Mouse (Mus musculus) lung, embryonic 14.5 days (tissue): ENCODE data around the gene Tmem120b. TPM values are rescaled to one million over a fixed set of nuclear protein-coding genes. Genes with fewer than 3 reads are reported as not detected.

Experiments
- ATAC-seq: fragments of 200-750 bp; cut with Nextera tagmentation; 2 replicates; pipeline ENCODE4 v1.8.0; 2017; ENCODE audit warnings: mild to moderate bottlenecking, moderate TSS enrichment, moderate library complexity; ENCODE audit not compliant: insufficient read depth
- DNase-seq: peaks from one replicate; pipeline ENCODE4 v3.0.0-alpha.2; 2015
- H3K27ac ChIP-seq: fragments of 300-500 bp; sonication (generic); 2 replicates; pipeline ENCODE4 v1.5.1; 2014; ENCODE audit warnings: low read depth, mild to moderate bottlenecking, moderate library complexity
- H3K27me3 ChIP-seq: fragments of 300-500 bp; sonication (generic); 2 replicates; pipeline ENCODE4 v1.6.1; 2014; ENCODE audit warnings: low read length, control low read depth; ENCODE audit not compliant: insufficient read depth
- H3K36me3 ChIP-seq: fragments of 300-500 bp; sonication (generic); 2 replicates; pipeline ENCODE4 v1.6.1; 2014; ENCODE audit warnings: control low read depth; ENCODE audit not compliant: insufficient read depth
- H3K4me1 ChIP-seq: fragments of 300-500 bp; sonication (generic); 2 replicates; pipeline ENCODE4 v1.6.1; 2014; ENCODE audit warnings: antibody characterized with exemption, control low read depth; ENCODE audit not compliant: insufficient read depth
- H3K4me2 ChIP-seq: fragments of 300-500 bp; sonication (generic); 2 replicates; pipeline ENCODE4 v1.6.1; 2014; ENCODE audit warnings: mild to moderate bottlenecking
- H3K4me3 ChIP-seq: fragments of 300-500 bp; sonication (generic); 2 replicates; pipeline ENCODE4 v1.5.1; 2014; ENCODE audit warnings: low read depth, low read length
- H3K9ac ChIP-seq: fragments of 300-500 bp; sonication (generic); 2 replicates; pipeline ENCODE4 v1.6.1; 2014
- H3K9me3 ChIP-seq: fragments of 300-500 bp; sonication (generic); 2 replicates; pipeline ENCODE4 v1.6.1; 2016; ENCODE audit warnings: low read depth, low read length, control low read depth
- CTCF ChIP-seq: IDR thresholded peaks from 2 replicates; pipeline ENCODE4 v1.5.1; 2016; ENCODE audit warnings: antibody characterized with exemption, low read depth
- WGBS: fragments of 180-500 bp; shearing (Covaris S2); extraction: QIAGEN DNeasy Blood & Tissue Kit; methylation state at CpG from one replicate; pipeline ENCODE4 v1.1.7; 2014; 5-methylcytosine and 5-hydroxymethylcytosine counted together
- polyA plus RNA-seq: library from polyadenylated mRNA; unstranded; fragments of >200 nt; fragmentation: Nextera tagmentation; extraction: Ambion mirVana; gene quantifications from 2 replicates; pipeline ENCODE4 v1.2.1, GENCODE M21; 2014

Gene Tmem120b
- polyA plus RNA-seq, 1 experiment from 2014 or later, result 10.0 TPM

DNA sequence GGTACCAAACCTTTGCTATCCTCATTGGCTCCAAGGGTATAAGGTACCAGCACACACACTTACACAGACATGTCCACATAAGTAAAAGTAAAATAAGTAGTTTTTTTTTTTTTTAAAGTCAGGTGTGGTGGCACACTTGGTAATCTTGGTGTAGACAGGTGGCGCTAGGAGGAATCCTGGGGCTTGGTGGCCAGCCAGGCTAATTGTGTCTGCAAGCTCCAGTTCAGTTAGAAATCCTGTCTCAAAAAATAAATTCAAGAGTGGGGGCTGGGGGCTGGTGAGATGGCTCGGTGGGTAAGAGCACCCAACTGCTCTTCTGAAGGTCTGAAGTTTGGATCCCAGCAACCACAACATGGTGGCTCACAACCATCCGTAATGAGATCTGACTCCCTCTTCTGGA lies 5.1 kb upstream of the Tmem120b start:
- H3K4me1 ChIP-seq, result no peaks in the 10 kb centered on the region; the same call in 1 of the 2 replicates
- no peak for DNase-seq
- WGBS, result 81% methylated on average over 3 of the region's 3 CpGs
- H3K4me3 ChIP-seq, result no peak overlapping the region
- ATAC-seq, result no peak
- H3K27me3 ChIP-seq, result no peaks in the 10 kb centered on the region
- no peak for TF ChIP-seq CTCF
- no peaks in the 10 kb centered on the region for H3K36me3 ChIP-seq
- H3K27ac ChIP-seq, result no peak overlapping the region
- H3K9me3 ChIP-seq, result no peaks in the 10 kb centered on the region
- no peak overlapping the region for H3K9ac ChIP-seq
- H3K4me2 ChIP-seq, result no peak overlapping the region

DNA sequence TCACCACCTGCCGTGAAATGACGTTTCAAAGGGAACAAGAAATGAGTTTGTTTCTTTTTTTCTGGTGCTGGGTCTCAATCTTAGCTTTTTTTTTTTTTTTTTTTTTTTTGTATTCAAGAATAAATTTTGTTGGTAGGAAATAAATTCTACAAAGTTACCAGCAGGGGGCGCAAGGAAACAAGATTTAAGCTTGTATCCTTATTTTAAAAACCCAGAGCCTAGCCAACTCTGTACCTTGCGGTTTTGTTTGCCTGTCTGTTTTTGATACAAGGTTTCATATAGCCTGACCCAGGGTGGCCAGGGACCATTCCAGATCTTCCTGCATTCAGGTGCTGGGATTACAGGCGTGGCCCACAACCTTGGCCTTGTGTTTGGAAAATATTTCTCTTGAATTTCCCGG lies 4.0 kb upstream of the Tmem120b start:
- Histone ChIP-seq H3K9me3 (no peaks in the 10 kb centered on the region), H3K27ac (no peak overlapping the region), H3K4me3 (no peak overlapping the region), H3K36me3 (no peaks in the 10 kb centered on the region), H3K4me1 (no peaks in the 10 kb centered on the region), H3K9ac (no peak overlapping the region), H3K27me3 (no peaks in the 10 kb centered on the region), H3K4me2 (no peak overlapping the region)
- peak; percentile 96 for DNase-seq
- TF ChIP-seq CTCF, result peak; percentile 62
- WGBS, result 24% methylated on average over 6 of the region's 6 CpGs
- ATAC-seq, result no peak

DNA sequence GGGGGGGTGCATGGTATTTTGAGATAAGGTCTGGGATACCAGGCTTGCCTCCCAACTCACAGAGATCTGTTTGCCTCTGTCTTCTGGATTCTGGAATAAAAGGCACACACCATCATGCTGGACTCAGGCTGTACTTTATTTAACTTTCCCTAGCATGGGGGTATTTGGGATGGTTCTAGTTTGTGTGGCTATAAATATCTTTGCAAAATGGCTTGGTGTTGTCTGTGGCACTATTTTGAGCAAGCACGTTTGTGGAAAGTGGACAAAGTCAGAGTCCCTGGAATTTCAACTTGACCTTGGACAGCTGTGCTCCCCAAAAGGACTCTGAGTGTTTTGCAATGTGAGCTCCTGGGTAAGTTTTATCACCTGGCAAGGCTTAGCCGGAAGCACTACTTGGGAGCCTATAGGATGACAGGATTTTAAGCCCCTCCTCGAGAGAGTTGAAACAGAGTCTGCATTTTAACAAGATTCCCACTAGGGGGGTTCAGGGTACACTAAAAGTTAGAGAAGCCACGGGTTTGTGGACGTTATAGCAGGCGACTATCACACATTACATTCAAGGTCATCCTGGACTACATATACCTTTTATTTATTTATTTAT lies 720 bp upstream of the Tmem120b start:
- Histone ChIP-seq H3K27me3 (no peaks in the 10 kb centered on the region), H3K4me3 (no peak overlapping the region), H3K4me2 (no peak overlapping the region), H3K27ac (no peak overlapping the region), H3K9ac (no peak overlapping the region), H3K36me3 (no peaks in the 10 kb centered on the region), H3K9me3 (no peaks in the 10 kb centered on the region), H3K4me1 (no peaks in the 10 kb centered on the region)
- peak; percentile 86 for DNase-seq
- peak; percentile 52 for TF ChIP-seq CTCF
- 5% methylated on average over 6 of the region's 6 CpGs for WGBS
- peak; percentile 73; the same call in 1 of the 2 replicates for ATAC-seq

DNA sequence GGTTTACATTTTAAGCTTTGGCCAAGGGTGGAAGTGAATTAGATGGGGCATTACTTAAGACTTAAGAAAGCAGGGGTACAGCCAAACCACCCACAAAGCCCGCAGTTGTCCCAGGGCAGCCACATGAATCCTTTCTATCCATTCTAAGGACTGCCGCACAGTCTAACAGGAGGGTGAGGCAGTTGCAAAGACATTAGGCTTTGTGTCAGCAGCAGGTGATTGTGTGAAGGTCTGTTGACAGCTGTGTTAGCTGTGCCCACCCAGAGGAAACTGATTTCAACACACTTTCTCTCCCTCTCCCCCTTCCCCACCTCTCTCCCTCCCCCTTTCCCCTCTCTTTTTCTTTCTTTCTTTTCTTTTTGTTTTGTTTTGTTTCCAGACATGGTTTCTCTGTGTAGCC lies 499 bp downstream of the Tmem120b start:
- Histone ChIP-seq H3K27ac (no peak overlapping the region), H3K4me3 (no peak overlapping the region), H3K9ac (no peak overlapping the region), H3K27me3 (no peaks in the 10 kb centered on the region), H3K4me2 (no peak overlapping the region), H3K4me1 (no peaks in the 10 kb centered on the region), H3K9me3 (no peaks in the 10 kb centered on the region), H3K36me3 (no peaks in the 10 kb centered on the region)
- no peak for TF ChIP-seq CTCF
- 77% methylated on average over 2 of the region's 2 CpGs for WGBS
- DNase-seq (no peak), ATAC-seq (no peak)

DNA sequence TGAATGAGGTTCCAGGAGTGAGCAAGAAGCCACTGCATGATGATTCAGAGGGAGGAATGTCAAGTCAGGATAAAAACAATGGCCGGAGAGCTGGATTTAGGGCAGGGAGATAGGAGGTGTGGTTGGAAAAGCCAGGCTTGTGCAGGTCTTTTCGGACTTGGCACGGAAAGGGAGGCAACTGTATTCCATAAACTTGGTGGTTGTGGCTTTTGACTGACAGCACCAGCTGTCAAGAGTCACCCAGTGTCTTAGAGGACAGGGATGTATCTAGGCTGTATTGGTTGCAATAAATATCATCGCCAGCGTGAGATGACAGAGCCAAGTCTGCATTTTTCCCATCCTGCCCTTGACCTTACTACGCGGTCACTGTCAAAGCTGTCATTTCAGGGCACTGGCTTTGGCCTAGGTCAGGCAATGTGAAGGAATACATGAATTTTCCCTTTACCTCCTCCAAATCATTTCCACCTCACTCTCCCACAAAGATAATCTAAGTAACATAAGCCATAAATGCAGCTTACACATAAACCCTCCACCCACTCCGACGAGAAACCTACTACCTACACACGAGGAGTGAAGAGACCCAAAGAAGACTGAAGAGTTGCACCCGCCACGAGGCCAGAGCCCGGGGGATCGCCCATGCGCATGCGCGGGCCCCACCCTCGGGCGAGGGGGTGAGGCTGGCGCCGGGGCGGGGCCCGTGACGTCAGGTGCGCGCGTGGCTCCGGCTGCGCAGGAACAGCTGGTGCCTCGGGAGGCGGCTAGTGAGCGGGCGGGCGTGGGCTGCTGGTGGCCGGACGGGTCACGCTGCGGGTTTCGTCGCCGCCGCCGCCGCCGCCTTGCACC lies 7.6 kb downstream of the Tmem120b start:
- Histone ChIP-seq H3K9ac (peak overlapping the region; percentile 74), H3K4me2 (peak overlapping the region; percentile 95), H3K36me3 (no peaks in the 10 kb centered on the region), H3K27me3 (no peaks in the 10 kb centered on the region), H3K4me1 (0 out of 2 replicates have a peak, but pooled peaks cover 8% of the 10 kb centered on the region), H3K4me3 (peak overlapping the region; percentile 86), H3K27ac (peak overlapping the region; percentile 70), H3K9me3 (no peaks in the 10 kb centered on the region)
- DNase-seq (peak; percentile 96), ATAC-seq (peak; percentile 92)
- TF ChIP-seq CTCF, result no peak
- 6% methylated on average over 45 of the region's 45 CpGs for WGBS

DNA sequence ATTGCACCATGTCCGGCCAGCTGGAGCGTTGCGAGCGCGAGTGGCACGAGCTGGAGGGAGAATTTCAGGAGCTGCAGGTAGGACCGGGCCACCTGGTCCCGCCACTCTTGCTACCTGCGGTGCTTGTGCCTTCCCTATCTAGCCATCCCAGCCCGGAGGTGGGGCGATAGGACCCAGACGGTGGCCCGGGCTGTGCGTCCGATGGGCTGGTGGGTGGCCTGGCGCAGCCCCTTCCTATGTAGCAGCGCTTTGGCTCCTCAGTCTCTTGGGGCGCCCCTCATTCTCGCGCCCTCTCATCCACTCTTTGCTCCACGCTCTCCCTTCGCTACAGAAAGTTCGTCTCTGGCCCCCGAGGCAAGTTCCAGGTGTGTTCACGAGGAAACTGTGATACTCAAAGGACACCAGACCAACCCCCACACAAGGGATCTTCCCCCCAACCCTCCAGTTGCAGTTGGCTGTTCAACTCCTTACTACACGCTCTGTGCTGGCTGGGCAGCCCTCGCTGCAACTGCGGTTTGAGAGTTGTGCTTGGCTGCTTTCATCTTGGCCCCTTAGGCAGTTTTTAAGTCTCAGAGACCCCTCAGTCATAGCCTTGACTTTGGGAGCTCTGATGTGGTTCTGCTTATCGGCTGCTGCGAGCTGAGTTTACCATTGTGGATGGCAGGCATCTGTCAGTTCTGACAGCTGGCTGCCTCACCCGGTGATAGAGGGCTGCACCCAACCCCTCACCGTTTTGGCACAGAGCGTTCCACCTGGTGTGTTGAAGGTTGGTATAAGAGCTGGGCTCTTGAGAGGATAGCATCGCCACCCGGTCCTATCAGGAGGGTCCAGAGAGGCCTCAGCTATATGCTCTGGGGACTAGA lies 8.4 kb downstream of the Tmem120b start:
- Histone ChIP-seq H3K36me3 (no peaks in the 10 kb centered on the region), H3K27me3 (no peaks in the 10 kb centered on the region), H3K4me2 (peak overlapping the region; percentile 95), H3K9me3 (no peaks in the 10 kb centered on the region), H3K4me1 (0 out of 2 replicates have a peak, but pooled peaks cover 8% of the 10 kb centered on the region), H3K9ac (peak overlapping the region; percentile 74), H3K27ac (peak overlapping the region; percentile 70), H3K4me3 (peak overlapping the region; percentile 86)
- no peak for TF ChIP-seq CTCF
- 2% methylated on average over 35 of the region's 35 CpGs for WGBS
- ATAC-seq (peak; percentile 84), DNase-seq (peak; percentile 63)
